8 mouse cellular contexts compared by ENCODE assay signal in the genomic region with DNA sequence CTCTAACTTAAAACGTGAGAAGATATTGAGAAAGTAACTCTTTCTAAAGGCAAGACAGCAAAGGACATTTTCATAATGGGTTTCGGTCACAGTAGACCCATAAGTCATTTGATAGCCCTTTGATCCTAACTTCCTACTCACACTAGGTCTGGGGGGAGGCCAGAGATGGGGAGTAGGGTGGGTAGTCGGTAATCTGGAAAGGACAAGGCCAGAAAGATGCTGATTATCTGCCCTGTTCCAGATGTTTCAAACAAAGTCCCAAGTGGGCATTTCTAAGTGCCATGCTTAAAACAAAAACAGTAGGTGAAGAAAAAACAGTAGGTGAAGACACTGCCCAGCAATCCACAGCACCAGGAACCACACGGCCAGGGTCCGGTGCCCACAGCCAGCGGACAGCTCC. TPM values are rescaled to one million over a fixed set of nuclear protein-coding genes. Genes with fewer than 3 reads are reported as not detected.
A peak's percentile ranks its signal among the peaks of the same experiment; 100 is the strongest.
DNase-seq lines count a peak whose midpoint lies in the region; ATAC-seq and TF ChIP-seq lines count a peak whose summit lies in the region.

No protein-coding gene starts in this region.

- ATAC-seq in embryonic facial prominence, embryonic 12.5 days (ENCODE audit: insufficient number of reproducible peaks, insufficient read depth, low FRiP score, low TSS enrichment), result peak; percentile 38
- ATAC-seq in intestine, postnatal 0 days, result no peak
- ATAC-seq in neural tube, embryonic 13.5 days (ENCODE audit: low read depth), result peak; percentile 14
- ATAC-seq in frontal cortex, adult (ENCODE audit: low TSS enrichment), result no peak

- no peaks in the 10 kb centered on the region for H3K36me3 ChIP-seq in embryonic facial prominence, embryonic 12.5 days
- no peaks in the 10 kb centered on the region for H3K36me3 ChIP-seq in intestine, postnatal 0 days (ENCODE audit: control insufficient read depth, insufficient read depth)
- H3K36me3 ChIP-seq in neural tube, embryonic 13.5 days, result no peaks in the 10 kb centered on the region

- WGBS in embryonic facial prominence, embryonic 12.5 days, result 2% methylated on average over 6 of the region's 6 CpGs
- 10% methylated on average over 6 of the region's 6 CpGs for WGBS in intestine, postnatal 0 days
- 1% methylated on average over 6 of the region's 6 CpGs for WGBS in neural tube, embryonic 13.5 days

- peaks cover 4% of the 10 kb centered on the region; the same call in 1 of the 2 replicates for H3K4me1 ChIP-seq in embryonic facial prominence, embryonic 12.5 days
- H3K4me1 ChIP-seq in intestine, postnatal 0 days (replicated peaks; ENCODE audit: control insufficient read depth, insufficient read depth, low read length), result no peaks in the 10 kb centered on the region
- peaks cover 13% of the 10 kb centered on the region for H3K4me1 ChIP-seq in neural tube, embryonic 13.5 days (replicated peaks)

- DNase-seq in layer of hippocampus, adult 2 months (ENCODE audit: low spot score in 2 of 2), result no peak
- DNase-seq in layer of hippocampus, adult 18-20 months (ENCODE audit: low spot score in 2 of 2), result no peak
- DNase-seq in yolk sac, embryonic 10.5 days (ENCODE audit: low spot score), result no peak
- DNase-seq in layer of hippocampus, adult 8-10 months (ENCODE audit: low spot score in 2 of 2), result no peak

- peak overlapping the region; percentile 80 for H3K4me2 ChIP-seq in embryonic facial prominence, embryonic 12.5 days (replicated peaks)
- peak overlapping the region; percentile 89 for H3K4me2 ChIP-seq in intestine, postnatal 0 days (replicated peaks; ENCODE audit: low read depth)
- peak overlapping the region; percentile 73 for H3K4me2 ChIP-seq in neural tube, embryonic 13.5 days

- peak overlapping the region; percentile 97 for H3K27ac ChIP-seq in layer of hippocampus, adult 2 months
- peak overlapping the region; percentile 81 for H3K27ac ChIP-seq in embryonic facial prominence, embryonic 12.5 days
- H3K27ac ChIP-seq in intestine, postnatal 0 days (ENCODE audit: low read depth, low read length), result peak overlapping the region; percentile 66; the same call in 1 of the 2 replicates
- peak overlapping the region; percentile 93 for H3K27ac ChIP-seq in neural tube, embryonic 13.5 days (replicated peaks)

- no peaks in the 10 kb centered on the region for H3K9me3 ChIP-seq in embryonic facial prominence, embryonic 12.5 days
- no peaks in the 10 kb centered on the region for H3K9me3 ChIP-seq in intestine, postnatal 0 days (ENCODE audit: control insufficient read depth)
- H3K9me3 ChIP-seq in neural tube, embryonic 13.5 days, result no peaks in the 10 kb centered on the region

- H3K4me3 ChIP-seq in layer of hippocampus, adult 2 months, result peak overlapping the region; percentile 92
- peak overlapping the region; percentile 72 for H3K4me3 ChIP-seq in embryonic facial prominence, embryonic 12.5 days
- peak overlapping the region; percentile 96 for H3K4me3 ChIP-seq in intestine, postnatal 0 days (ENCODE audit: low read depth, low read length)
- H3K4me3 ChIP-seq in neural tube, embryonic 13.5 days, result peak overlapping the region; percentile 74

- H3K9ac ChIP-seq in embryonic facial prominence, embryonic 12.5 days, result peak overlapping the region; percentile 68
- H3K9ac ChIP-seq in intestine, postnatal 0 days (ENCODE audit: low read depth, low read length), result peak overlapping the region; percentile 79
- peak overlapping the region; percentile 85 for H3K9ac ChIP-seq in neural tube, embryonic 13.5 days

- TF ChIP-seq CTCF in layer of hippocampus, adult 2 months (conservative IDR thresholded peaks at IDR 0.05), result no peak
- no peak for TF ChIP-seq CTCF in intestine, postnatal 0 days (IDR thresholded peaks at IDR 0.05; ENCODE audit: low read depth)

- H3K27me3 ChIP-seq in embryonic facial prominence, embryonic 12.5 days, result no peaks in the 10 kb centered on the region
- no peaks in the 10 kb centered on the region for H3K27me3 ChIP-seq in intestine, postnatal 0 days (replicated peaks; ENCODE audit: control insufficient read depth, insufficient read depth, low read length)
- H3K27me3 ChIP-seq in neural tube, embryonic 13.5 days, result no peaks in the 10 kb centered on the region

RNA-seq across cellular contexts. Expression of a gene that starts 1.2 kb away (rescaled TPM):
- total RNA-seq in layer of hippocampus, adult 2 months (2021), result 10 to 100 TPM; 18.0 to 19.7 TPM
- total RNA-seq in layer of hippocampus, adult 18-20 months (2021), result 10 to 100 TPM; 15.0 to 18.3 TPM
- polyA plus RNA-seq in embryonic facial prominence, embryonic 12.5 days (2016; fragmentation: Nextera tagmentation; extraction: Ambion mirVana), result 48.4 and 50.3 TPM in 2 replicates
- 83.3 and 85.7 TPM in 2 replicates for polyA plus RNA-seq in intestine, postnatal 0 days (2015; fragmentation: Nextera tagmentation; extraction: Ambion mirVana)
- 82.0 and 84.5 TPM in 2 replicates for polyA plus RNA-seq in neural tube, embryonic 13.5 days (2015; fragmentation: Nextera tagmentation; extraction: Ambion mirVana)
- total RNA-seq in layer of hippocampus, adult 8-10 months (2022), result 10 to 100 TPM; 11.3 to 16.5 (median 13.0) TPM

RNA-seq across cellular contexts. Expression of a gene that starts 19.2 kb away (rescaled TPM):
- total RNA-seq in layer of hippocampus, adult 2 months (2021), result 10 to 100 TPM; 86.7 to 87.4 TPM
- 10 to 100 TPM; 89.2 to 91.4 TPM for total RNA-seq in layer of hippocampus, adult 18-20 months (2021)
- polyA plus RNA-seq in embryonic facial prominence, embryonic 12.5 days (2016; fragmentation: Nextera tagmentation; extraction: Ambion mirVana), result 77.4 and 78.7 TPM in 2 replicates
- polyA plus RNA-seq in intestine, postnatal 0 days (2015; fragmentation: Nextera tagmentation; extraction: Ambion mirVana), result 21.2 and 21.8 TPM in 2 replicates
- 112 and 122 TPM in 2 replicates for polyA plus RNA-seq in neural tube, embryonic 13.5 days (2015; fragmentation: Nextera tagmentation; extraction: Ambion mirVana)
- 100 to 1,000 TPM in 1 of 4 experiments, 10 to 100 TPM in 3; 83.8 to 108 (median 94.2) TPM for total RNA-seq in layer of hippocampus, adult 8-10 months (2022)

Comparison
In these comparisons a context has a peak if more than half of its experiments do, and no peak if none do; other contexts are left out.
1. ATAC-seq: peak in embryonic facial prominence, embryonic 12.5 days (single experiment) and neural tube, embryonic 13.5 days (single experiment); none in intestine, postnatal 0 days (single experiment) and frontal cortex, adult (single experiment).
2. Peak in every context shown above with its lines, with median percentiles within 50 percentile points of each other: H3K27ac ChIP-seq, H3K4me3 ChIP-seq, H3K4me2 ChIP-seq and H3K9ac ChIP-seq.